Mouse (Mus musculus): ENCODE measurements at regions not wholly inside any gene's neighbourhood (a gene's known extent, or its start where the extent isn't known, plus 50 kb on each side); places are given as distances from the start of the nearest gene placed in this dataset.
"Not testable (repeated sequence)": the region's sequence is repeated elsewhere in the genome, so short reads cannot be mapped to it uniquely, and the experiment has no call there.

- no peak for ATAC-seq (ENCODE audit: extremely low read depth, insufficient number of reproducible peaks, low FRiP score, poor library complexity, severe bottlenecking)
Measured at GRCm38 (mm10) chr17:91466822-91467221, 374.0 kb upstream of the Nrxn1 start.

DNA sequence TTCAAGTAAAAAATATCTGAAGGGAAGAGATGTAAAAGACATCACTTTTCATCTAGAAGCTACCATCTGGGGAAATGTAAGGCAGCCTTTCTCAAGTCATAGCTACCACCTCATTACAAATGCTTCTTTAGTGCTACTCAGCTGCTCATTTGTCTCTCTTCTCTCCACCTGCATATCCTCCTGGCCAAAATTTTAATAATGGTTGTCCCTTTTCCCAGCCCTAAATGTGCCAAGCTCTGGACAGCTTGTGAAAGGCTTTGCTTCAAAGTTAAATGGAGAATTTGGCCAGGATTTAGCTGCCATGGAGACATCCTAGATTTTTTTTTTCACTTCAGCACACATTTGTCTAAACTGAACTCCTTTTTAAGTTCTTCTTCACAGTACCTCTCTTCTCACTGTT is 358.8 kb upstream of the Nrxn1 start:
- no peak for ATAC-seq (ENCODE audit: extremely low read depth, insufficient number of reproducible peaks, low FRiP score, poor library complexity, severe bottlenecking)

GRCm38 (mm10) chr17:91431780-91432720 is 339.2 kb upstream of the Nrxn1 start:
- ATAC-seq (ENCODE audit: extremely low read depth, insufficient number of reproducible peaks, low FRiP score, poor library complexity, severe bottlenecking): not testable (repeated sequence)

- no peak for ATAC-seq (ENCODE audit: extremely low read depth, insufficient number of reproducible peaks, low FRiP score, poor library complexity, severe bottlenecking)
Measured at GRCm38 (mm10) chr17:91430351-91430750, 337.5 kb upstream of the Nrxn1 start.

DNA sequence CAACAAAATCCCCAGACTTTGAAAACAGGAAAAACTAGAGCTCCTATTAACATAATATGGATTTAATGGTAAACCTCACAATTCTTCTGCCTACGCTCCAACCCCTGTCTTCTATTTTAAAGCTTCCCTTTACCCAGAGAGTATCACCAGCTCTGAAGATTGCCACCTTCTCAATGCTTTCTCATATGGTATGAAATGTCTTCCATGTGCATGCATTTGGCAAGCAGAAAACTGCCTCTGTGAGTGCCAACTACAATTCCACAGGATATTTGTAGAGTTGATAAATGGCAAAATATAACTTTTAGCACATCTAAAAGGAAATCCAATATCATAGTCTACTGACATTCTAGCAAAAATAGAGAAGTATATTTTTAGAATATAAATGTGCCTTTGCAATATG is 332.2 kb upstream of the Nrxn1 start:
- ATAC-seq (ENCODE audit: extremely low read depth, insufficient number of reproducible peaks, low FRiP score, poor library complexity, severe bottlenecking): no peak

DNA sequence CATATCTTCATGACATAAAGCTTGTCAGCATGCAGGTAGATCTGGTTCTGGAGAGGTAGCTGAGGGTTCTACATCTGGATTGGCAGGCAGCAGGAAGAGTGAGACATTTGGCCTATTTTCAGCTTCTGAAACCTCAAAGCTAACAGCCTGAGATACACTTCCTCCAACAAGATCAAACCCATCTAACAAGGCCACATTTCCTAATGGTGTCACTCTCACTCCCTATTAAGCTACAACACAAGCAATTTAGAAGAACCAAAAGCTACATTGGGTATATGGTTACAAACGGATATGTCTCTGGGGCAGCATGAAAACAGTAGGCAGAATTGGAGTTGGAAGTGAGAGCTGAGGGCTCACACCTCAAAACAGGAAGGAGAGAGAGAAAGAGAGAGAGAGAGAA is 325.7 kb upstream of the Nrxn1 start:
- no peak for ATAC-seq (ENCODE audit: extremely low read depth, insufficient number of reproducible peaks, low FRiP score, poor library complexity, severe bottlenecking)

DNA sequence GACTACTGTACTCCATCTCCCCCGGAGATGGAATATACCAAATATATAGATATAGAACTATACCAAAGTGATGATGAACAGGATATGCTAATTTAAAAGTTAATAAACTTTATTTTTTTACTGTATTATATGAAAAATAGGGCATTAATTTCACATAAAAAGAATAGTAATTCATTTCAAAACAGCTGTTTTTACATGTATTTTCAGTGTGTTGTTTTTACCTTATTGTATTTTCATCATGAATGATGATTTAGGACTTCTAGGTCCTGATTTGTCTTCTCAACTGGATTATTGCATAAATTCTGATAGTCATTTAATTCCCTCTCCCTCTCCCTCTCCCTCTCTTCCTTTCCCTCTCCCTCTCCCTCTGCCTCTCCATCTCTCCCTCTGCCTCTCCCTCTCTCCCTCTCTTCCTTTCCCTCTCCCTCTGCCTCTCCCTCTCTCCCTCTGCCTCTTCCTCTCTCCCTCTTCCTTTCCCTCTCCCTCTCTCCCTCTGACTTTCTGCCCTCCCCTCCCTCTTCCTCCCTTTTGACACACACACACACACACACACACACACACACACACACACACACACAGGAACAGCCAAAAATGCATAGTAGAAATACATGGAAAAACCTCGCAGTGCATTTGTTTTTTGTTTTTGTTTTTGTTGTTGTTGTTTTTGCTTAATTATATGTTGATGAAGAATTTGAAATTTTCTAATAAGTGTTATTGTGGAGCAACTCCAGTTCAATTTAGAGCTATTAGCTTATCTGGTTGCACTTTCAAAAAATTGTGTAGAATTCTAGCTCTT is 298.3 kb upstream of the Nrxn1 start:
- no peak for ATAC-seq (ENCODE audit: extremely low read depth, insufficient number of reproducible peaks, low FRiP score, poor library complexity, severe bottlenecking)

- not testable (repeated sequence) for ATAC-seq (ENCODE audit: extremely low read depth, insufficient number of reproducible peaks, low FRiP score, poor library complexity, severe bottlenecking)
Measured at GRCm38 (mm10) chr17:91389937-91390623, 297.2 kb upstream of the Nrxn1 start.

DNA sequence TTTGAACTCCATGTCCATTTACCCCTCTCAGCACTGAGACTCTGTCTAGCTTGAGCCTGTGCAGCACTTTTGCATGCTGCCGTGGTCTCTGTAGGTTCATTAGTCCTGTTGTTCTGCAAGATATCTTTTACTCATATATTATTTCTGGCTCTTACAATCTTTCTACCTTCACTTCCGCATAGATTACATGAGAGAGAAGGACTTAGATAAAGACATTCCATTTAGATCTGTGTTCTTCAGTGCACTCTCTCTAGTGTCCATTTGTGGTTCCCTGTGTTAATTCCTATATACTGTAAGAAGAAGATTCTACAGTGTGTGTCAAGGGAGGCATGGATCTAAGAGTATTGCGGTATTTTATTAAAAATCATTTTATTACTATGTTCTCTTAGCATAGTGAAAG is 295.6 kb upstream of the Nrxn1 start:
- no peak for ATAC-seq (ENCODE audit: extremely low read depth, insufficient number of reproducible peaks, low FRiP score, poor library complexity, severe bottlenecking)

DNA sequence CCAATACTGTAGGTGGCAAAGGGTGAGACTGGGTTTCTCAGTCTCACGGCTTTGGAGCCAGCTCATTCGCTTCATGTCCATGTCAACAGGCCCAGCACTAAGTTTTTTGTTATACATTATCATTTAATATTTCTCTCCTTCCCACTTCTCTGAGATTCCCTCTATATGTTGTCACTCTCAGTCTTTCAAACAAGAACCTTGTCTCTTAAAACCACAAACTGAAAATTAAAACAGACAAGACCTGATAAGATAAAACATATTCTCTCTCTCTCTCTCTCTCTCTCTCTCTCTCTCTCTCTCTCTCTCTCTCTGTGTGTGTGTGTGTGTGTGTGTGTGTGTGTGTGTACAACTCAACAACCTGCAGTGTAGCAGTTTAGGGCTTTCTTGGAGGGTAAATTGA is 295.2 kb upstream of the Nrxn1 start:
- ATAC-seq (ENCODE audit: extremely low read depth, insufficient number of reproducible peaks, low FRiP score, poor library complexity, severe bottlenecking): no peak

GRCm38 (mm10) chr17:91385949-91386348 is 293.1 kb upstream of the Nrxn1 start:
- ATAC-seq (ENCODE audit: extremely low read depth, insufficient number of reproducible peaks, low FRiP score, poor library complexity, severe bottlenecking): no peak

DNA sequence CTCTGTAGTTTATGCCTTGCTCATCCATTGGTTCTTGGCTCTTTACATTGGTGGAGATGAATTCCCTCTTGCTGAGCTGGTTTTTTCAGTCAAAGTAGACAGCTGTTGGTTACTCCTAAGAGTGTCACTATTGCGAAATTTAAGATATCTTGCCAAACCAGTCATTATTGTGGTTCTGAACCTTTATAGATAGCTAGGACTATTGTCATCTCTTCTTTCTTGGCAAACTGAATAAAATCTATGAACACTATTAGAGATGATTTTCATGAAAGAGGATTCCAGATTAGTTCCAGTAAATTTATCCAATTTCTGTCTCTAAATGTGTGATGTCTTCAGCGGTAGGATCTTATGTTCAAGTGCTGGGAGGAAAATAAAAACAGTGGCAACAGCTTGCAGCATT is 275.3 kb upstream of the Nrxn1 start:
- no peak for ATAC-seq (ENCODE audit: extremely low read depth, insufficient number of reproducible peaks, low FRiP score, poor library complexity, severe bottlenecking)

GRCm38 (mm10) chr17:91361261-91361660 is 268.4 kb upstream of the Nrxn1 start:
- no peak for ATAC-seq (ENCODE audit: extremely low read depth, insufficient number of reproducible peaks, low FRiP score, poor library complexity, severe bottlenecking)

- ATAC-seq (ENCODE audit: extremely low read depth, insufficient number of reproducible peaks, low FRiP score, poor library complexity, severe bottlenecking): no peak
Measured at GRCm38 (mm10) chr17:91352107-91352506, 259.2 kb upstream of the Nrxn1 start.

DNA sequence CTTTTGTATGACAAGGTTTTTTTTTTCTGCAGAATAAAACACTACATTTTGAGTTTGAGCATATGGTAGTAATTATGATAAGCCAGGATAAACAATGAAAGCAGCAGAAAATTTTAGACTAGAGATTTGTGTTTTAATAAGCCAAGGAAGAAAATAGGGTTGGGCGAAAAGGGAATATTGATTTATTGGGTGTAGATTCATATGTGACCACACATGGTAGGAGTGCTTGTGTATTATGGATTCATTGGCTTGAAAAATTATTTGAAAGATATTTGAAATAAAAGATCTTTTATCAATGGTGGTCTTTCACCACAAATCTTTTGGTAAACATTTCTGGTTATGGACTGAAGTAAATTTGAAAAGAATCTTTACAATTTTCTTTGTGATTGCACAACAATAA is 244.0 kb upstream of the Nrxn1 start:
- no peak for ATAC-seq (ENCODE audit: extremely low read depth, insufficient number of reproducible peaks, low FRiP score, poor library complexity, severe bottlenecking)

DNA sequence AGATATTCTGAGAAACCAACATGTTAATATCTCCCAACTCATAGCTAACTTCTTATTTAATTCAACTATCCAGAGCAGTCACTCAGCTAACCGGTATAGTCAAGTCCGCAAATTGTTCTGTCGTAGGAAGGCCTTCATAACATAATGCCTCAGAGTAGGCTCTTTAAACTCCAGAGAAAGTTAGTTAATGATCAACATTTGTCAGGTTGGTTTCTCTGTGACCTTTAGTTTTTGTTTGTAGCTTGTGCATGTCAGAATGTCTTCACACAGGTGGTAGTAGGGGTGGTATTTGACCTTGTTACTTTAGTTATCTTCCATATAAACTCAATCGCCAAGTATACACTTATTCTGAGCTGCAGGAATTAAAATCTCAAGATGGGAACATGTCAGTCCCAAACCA is 240.9 kb upstream of the Nrxn1 start:
- ATAC-seq (ENCODE audit: extremely low read depth, insufficient number of reproducible peaks, low FRiP score, poor library complexity, severe bottlenecking): no peak

DNA sequence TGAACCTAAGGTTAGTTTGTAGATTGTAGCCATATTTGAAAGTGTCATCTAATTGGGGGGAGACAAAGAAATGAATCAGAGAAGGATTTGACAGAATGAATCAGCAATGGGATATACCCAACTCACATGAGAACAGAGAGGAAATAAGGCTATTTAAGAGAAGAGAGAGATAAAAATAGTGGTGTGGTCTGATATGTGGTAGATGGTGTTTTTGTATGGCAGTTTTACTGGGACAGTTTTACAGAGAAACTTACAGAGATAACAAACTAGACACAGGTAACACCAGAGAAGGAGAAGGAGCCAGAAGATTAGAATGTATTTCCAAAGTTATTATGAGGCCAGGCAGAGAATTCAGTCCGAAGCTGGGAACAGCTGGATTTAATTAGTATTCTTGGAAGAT is 240.3 kb upstream of the Nrxn1 start:
- ATAC-seq (ENCODE audit: extremely low read depth, insufficient number of reproducible peaks, low FRiP score, poor library complexity, severe bottlenecking): no peak

- no peak for ATAC-seq (ENCODE audit: extremely low read depth, insufficient number of reproducible peaks, low FRiP score, poor library complexity, severe bottlenecking)
Measured at GRCm38 (mm10) chr17:91324377-91324776, 231.5 kb upstream of the Nrxn1 start.

- no peak for ATAC-seq (ENCODE audit: extremely low read depth, insufficient number of reproducible peaks, low FRiP score, poor library complexity, severe bottlenecking)
Measured at GRCm38 (mm10) chr17:91286875-91287274, 194.0 kb upstream of the Nrxn1 start.

- no peak for ATAC-seq (ENCODE audit: extremely low read depth, insufficient number of reproducible peaks, low FRiP score, poor library complexity, severe bottlenecking)
Measured at GRCm38 (mm10) chr17:91274378-91274777, 181.5 kb upstream of the Nrxn1 start.

Measured in neutrophil, adult 5-6 weeks (primary cell).